Mouse (Mus musculus): Measurements from ENCODE around the gene Tmem106c. TPM values are rescaled to one million over a fixed set of nuclear protein-coding genes. Genes with fewer than 3 reads are reported as not detected.

Gene Tmem106c
- polyA plus RNA-seq, 1 experiment from 2014 or later: 30.3 TPM

- no peak for TF ChIP-seq CTCF (IDR thresholded peaks at IDR 0.05)
- no peak for TF ChIP-seq EP300 (IDR thresholded peaks at IDR 0.05)
- Histone ChIP-seq H3K27me3 (replicated peaks; ENCODE audit: insufficient read depth, low read length) (no peaks in the 10 kb centered on the region), H3K9ac (replicated peaks; ENCODE audit: low read depth) (no peak overlapping the region), H3K4me1 (ENCODE audit: insufficient read depth, low read depth, low read length) (no peaks in the 10 kb centered on the region), H3K9me3 (ENCODE audit: low read length) (no peaks in the 10 kb centered on the region), H3K4me2 (replicated peaks; ENCODE audit: low read depth, low read length) (no peak overlapping the region), H3K36me3 (ENCODE audit: insufficient read depth, low read length) (no peaks in the 10 kb centered on the region), H3K4me3 (ENCODE audit: low read depth, low read length) (no peak overlapping the region), H3K27ac (ENCODE audit: low read length) (no peak overlapping the region)
- ATAC-seq (no peak), DNase-seq (ENCODE audit: low spot score) (no peak)
- WGBS: 83% methylated on average over 2 of the region's 2 CpGs
Observed at GRCm38 (mm10) chr15:97941306-97941705, 22.7 kb upstream of the Tmem106c start.

DNA sequence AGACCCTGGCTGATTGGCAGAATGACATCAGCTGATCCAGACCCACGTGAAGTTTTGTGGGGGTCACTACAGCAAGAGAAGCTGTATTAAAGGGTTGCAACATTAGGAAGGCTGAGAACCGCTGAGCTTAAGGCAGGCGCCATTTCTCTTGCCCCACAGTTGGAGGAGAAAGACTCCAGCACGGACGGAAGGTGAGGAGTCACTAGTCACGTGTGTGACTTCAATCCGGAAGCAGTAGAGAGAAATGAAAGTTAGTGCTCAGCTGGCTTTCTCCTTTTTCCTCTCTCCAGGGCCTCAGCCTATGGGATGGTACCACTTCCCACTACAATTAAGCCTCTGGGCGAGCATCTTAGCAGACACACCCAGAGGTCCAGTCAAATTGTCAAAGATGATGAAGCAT, 21.5 kb upstream of the Tmem106c start:
- no peaks in the 10 kb centered on the region for H3K9me3 ChIP-seq (ENCODE audit: low read length)
- WGBS: 78% methylated on average over 8 of the region's 8 CpGs

GRCm38 (mm10) chr15:97943356-97943755, 20.6 kb upstream of the Tmem106c start:
- Histone ChIP-seq H3K4me2 (replicated peaks; ENCODE audit: low read depth, low read length) (no peak overlapping the region), H3K27me3 (replicated peaks; ENCODE audit: insufficient read depth, low read length) (no peaks in the 10 kb centered on the region), H3K9ac (replicated peaks; ENCODE audit: low read depth) (no peak overlapping the region), H3K27ac (ENCODE audit: low read length) (no peak overlapping the region), H3K36me3 (ENCODE audit: insufficient read depth, low read length) (no peaks in the 10 kb centered on the region), H3K4me3 (ENCODE audit: low read depth, low read length) (no peak overlapping the region), H3K9me3 (ENCODE audit: low read length) (no peaks in the 10 kb centered on the region), H3K4me1 (ENCODE audit: insufficient read depth, low read depth, low read length) (no peaks in the 10 kb centered on the region)
- TF ChIP-seq EP300 (IDR thresholded peaks at IDR 0.05): no peak
- TF ChIP-seq CTCF (IDR thresholded peaks at IDR 0.05): no peak
- WGBS: 88% methylated on average over 8 of the region's 8 CpGs
- no peak for ATAC-seq
- DNase-seq (ENCODE audit: low spot score): no peak

More for the DNA sequence above, 21.5 kb upstream of the Tmem106c start:
- Histone ChIP-seq H3K4me3 (ENCODE audit: low read depth, low read length) (no peak overlapping the region), H3K4me2 (replicated peaks; ENCODE audit: low read depth, low read length) (no peak overlapping the region), H3K4me1 (ENCODE audit: insufficient read depth, low read depth, low read length) (no peaks in the 10 kb centered on the region), H3K27ac (ENCODE audit: low read length) (no peak overlapping the region), H3K27me3 (replicated peaks; ENCODE audit: insufficient read depth, low read length) (no peaks in the 10 kb centered on the region), H3K36me3 (ENCODE audit: insufficient read depth, low read length) (no peaks in the 10 kb centered on the region), H3K9ac (replicated peaks; ENCODE audit: low read depth) (no peak overlapping the region)
- no peak for TF ChIP-seq EP300 (IDR thresholded peaks at IDR 0.05)
- no peak for TF ChIP-seq CTCF (IDR thresholded peaks at IDR 0.05)
- ATAC-seq: no peak
- DNase-seq (ENCODE audit: low spot score): no peak

- Histone ChIP-seq H3K4me3 (ENCODE audit: low read depth, low read length) (no peak overlapping the region), H3K36me3 (ENCODE audit: insufficient read depth, low read length) (no peaks in the 10 kb centered on the region), H3K9ac (replicated peaks; ENCODE audit: low read depth) (no peak overlapping the region), H3K9me3 (ENCODE audit: low read length) (no peaks in the 10 kb centered on the region), H3K27me3 (replicated peaks; ENCODE audit: insufficient read depth, low read length) (no peaks in the 10 kb centered on the region), H3K4me2 (replicated peaks; ENCODE audit: low read depth, low read length) (no peak overlapping the region), H3K4me1 (ENCODE audit: insufficient read depth, low read depth, low read length) (no peaks in the 10 kb centered on the region), H3K27ac (ENCODE audit: low read length) (no peak overlapping the region)
- no peak for TF ChIP-seq CTCF (IDR thresholded peaks at IDR 0.05)
- no peak for TF ChIP-seq EP300 (IDR thresholded peaks at IDR 0.05)
- DNase-seq (ENCODE audit: low spot score) (no peak), ATAC-seq (no peak)
- whole genome bisulfite sequencing: 67% methylated on average over 11 of the region's 11 CpGs
Observed at GRCm38 (mm10) chr15:97944919-97945574, 19.0 kb upstream of the Tmem106c start.

GRCm38 (mm10) chr15:97945656-97946315, 18.2 kb upstream of the Tmem106c start:
- no peak for ATAC-seq
- Histone ChIP-seq H3K4me3 (ENCODE audit: low read depth, low read length) (no peak overlapping the region), H3K27ac (ENCODE audit: low read length) (no peak overlapping the region), H3K27me3 (replicated peaks; ENCODE audit: insufficient read depth, low read length) (no peaks in the 10 kb centered on the region), H3K4me1 (ENCODE audit: insufficient read depth, low read depth, low read length) (no peaks in the 10 kb centered on the region), H3K9me3 (ENCODE audit: low read length) (no peaks in the 10 kb centered on the region), H3K36me3 (ENCODE audit: insufficient read depth, low read length) (no peaks in the 10 kb centered on the region), H3K9ac (replicated peaks; ENCODE audit: low read depth) (no peak overlapping the region), H3K4me2 (replicated peaks; ENCODE audit: low read depth, low read length) (no peak overlapping the region)
- 64% methylated on average over 11 of the region's 11 CpGs for WGBS
- DNase-seq (ENCODE audit: low spot score): no peak
- TF ChIP-seq CTCF (IDR thresholded peaks at IDR 0.05): no peak
- TF ChIP-seq EP300 (IDR thresholded peaks at IDR 0.05): no peak

- Histone ChIP-seq H3K4me2 (replicated peaks; ENCODE audit: low read depth, low read length) (no peak overlapping the region), H3K9ac (replicated peaks; ENCODE audit: low read depth) (no peak overlapping the region), H3K9me3 (ENCODE audit: low read length) (no peaks in the 10 kb centered on the region), H3K27ac (ENCODE audit: low read length) (no peak overlapping the region), H3K4me1 (ENCODE audit: insufficient read depth, low read depth, low read length) (no peaks in the 10 kb centered on the region), H3K4me3 (ENCODE audit: low read depth, low read length) (no peak overlapping the region), H3K27me3 (replicated peaks; ENCODE audit: insufficient read depth, low read length) (no peaks in the 10 kb centered on the region), H3K36me3 (ENCODE audit: insufficient read depth, low read length) (no peaks in the 10 kb centered on the region)
- no peak for DNase-seq (ENCODE audit: low spot score)
- 51% methylated on average over 7 of the region's 7 CpGs for WGBS
- no peak for ATAC-seq
- TF ChIP-seq CTCF (IDR thresholded peaks at IDR 0.05) (no peak), EP300 (IDR thresholded peaks at IDR 0.05) (no peak)
Observed at GRCm38 (mm10) chr15:97948720-97949119, 15.3 kb upstream of the Tmem106c start.

Measured in lung, postnatal 0 days (tissue).